Mouse (Mus musculus) intestine, postnatal 0 days (tissue): ENCODE results near the gene Hsf2bp. TPM values are rescaled to one million over a fixed set of nuclear protein-coding genes. Genes with fewer than 3 reads are reported as not detected.
A peak's percentile ranks its signal among the peaks of the same experiment; 100 is the strongest.

Experiments
- ATAC-seq: fragments of 200-750 bp; cut with Nextera tagmentation; 2 replicates; pipeline ENCODE4 v1.8.0; 2017; ENCODE audit warnings: mild to moderate bottlenecking, moderate TSS enrichment, moderate library complexity
- H3K27ac ChIP-seq: fragments of 300-500 bp; sonication (generic); 2 replicates; pipeline ENCODE4 v1.5.1; 2014; ENCODE audit warnings: mild to moderate bottlenecking, low read depth, low read length, moderate library complexity
- H3K27me3 ChIP-seq: fragments of 300-500 bp; sonication (generic); replicated peaks from 2 replicates; pipeline ENCODE4 v1.6.1; 2014; ENCODE audit warnings: low read length, mixed read lengths; ENCODE audit not compliant: control insufficient read depth, insufficient read depth
- H3K36me3 ChIP-seq: fragments of 300-500 bp; sonication (generic); 2 replicates; pipeline ENCODE4 v1.6.1; 2014; ENCODE audit warnings: mild to moderate bottlenecking, moderate library complexity; ENCODE audit not compliant: control insufficient read depth, insufficient read depth
- H3K4me1 ChIP-seq: fragments of 300-500 bp; sonication (generic); replicated peaks from 2 replicates; pipeline ENCODE4 v1.6.1; 2014; ENCODE audit warnings: antibody characterized with exemption, low read length, mixed read lengths; ENCODE audit not compliant: control insufficient read depth, insufficient read depth
- H3K4me2 ChIP-seq: fragments of 300-500 bp; sonication (generic); replicated peaks from 2 replicates; pipeline ENCODE4 v1.6.1; 2014; ENCODE audit warnings: low read depth, mild to moderate bottlenecking, moderate library complexity
- H3K4me3 ChIP-seq: fragments of 300-500 bp; sonication (generic); 2 replicates; pipeline ENCODE4 v1.5.1; 2014; ENCODE audit warnings: low read depth, low read length
- H3K9ac ChIP-seq: fragments of 300-500 bp; sonication (generic); 2 replicates; pipeline ENCODE4 v1.6.1; 2014; ENCODE audit warnings: mild to moderate bottlenecking, low read depth, low read length
- H3K9me3 ChIP-seq: fragments of 300-500 bp; sonication (generic); 2 replicates; pipeline ENCODE4 v1.6.1; 2016; ENCODE audit warnings: mixed run types; ENCODE audit not compliant: control insufficient read depth
- CTCF ChIP-seq: sonication (generic); IDR thresholded peaks from 2 replicates; pipeline ENCODE4 v1.5.1; 2016; ENCODE audit warnings: low read depth, mild to moderate bottlenecking, control low read depth, antibody characterized with exemption, moderate library complexity
- WGBS: fragments of 180-500 bp; shearing (Covaris S2); extraction: QIAGEN DNeasy Blood & Tissue Kit; methylation state at CpG from one replicate; pipeline ENCODE4 v1.1.7; 2014; 5-methylcytosine and 5-hydroxymethylcytosine counted together
- polyA plus RNA-seq: library from polyadenylated mRNA; unstranded; fragments of >200 nt; fragmentation: Nextera tagmentation; extraction: Ambion mirVana; gene quantifications from 2 replicates; pipeline ENCODE4 v1.2.1, GENCODE M21; 2015

The Hsf2bp gene
- polyA plus RNA-seq, 1 experiment from 2014 or later: 4.1 TPM

GRCm38 (mm10) chr17:32025386-32025785 lies 10.8 kb downstream of the Hsf2bp start:
- peak; percentile 60 for ATAC-seq
- Histone ChIP-seq H3K4me1 (no peaks in the 10 kb centered on the region), H3K27me3 (no peaks in the 10 kb centered on the region), H3K36me3 (no peaks in the 10 kb centered on the region), H3K4me3 (no peak overlapping the region), H3K9ac (no peak overlapping the region), H3K27ac (no peak overlapping the region), H3K4me2 (no peak overlapping the region), H3K9me3 (no peaks in the 10 kb centered on the region)
- 6% methylated on average over 2 of the region's 2 CpGs for WGBS
- TF ChIP-seq CTCF: peak; percentile 98

GRCm38 (mm10) chr17:32024671-32025073 lies 11.5 kb downstream of the Hsf2bp start:
- Histone ChIP-seq H3K9me3 (no peaks in the 10 kb centered on the region), H3K36me3 (no peaks in the 10 kb centered on the region), H3K4me2 (no peak overlapping the region), H3K4me3 (no peak overlapping the region), H3K4me1 (no peaks in the 10 kb centered on the region), H3K9ac (0 out of 2 replicates have a peak overlapping the region, but pooled peaks have one; percentile 11), H3K27ac (no peak overlapping the region), H3K27me3 (no peaks in the 10 kb centered on the region)
- 59% methylated on average over 5 of the region's 5 CpGs for WGBS
- TF ChIP-seq CTCF: no peak
- ATAC-seq: no peak

- Histone ChIP-seq H3K4me3 (no peak overlapping the region), H3K36me3 (no peaks in the 10 kb centered on the region), H3K27ac (no peak overlapping the region), H3K4me2 (no peak overlapping the region), H3K9ac (no peak overlapping the region), H3K9me3 (no peaks in the 10 kb centered on the region), H3K4me1 (no peaks in the 10 kb centered on the region), H3K27me3 (no peaks in the 10 kb centered on the region)
- 73% methylated on average over 8 of the region's 8 CpGs for WGBS
- no peak for ATAC-seq
- no peak for TF ChIP-seq CTCF
Measured at GRCm38 (mm10) chr17:32023088-32023487, 13.1 kb downstream of the Hsf2bp start.

- Histone ChIP-seq H3K4me2 (no peak overlapping the region), H3K27ac (no peak overlapping the region), H3K36me3 (no peaks in the 10 kb centered on the region), H3K9me3 (no peaks in the 10 kb centered on the region), H3K9ac (no peak overlapping the region), H3K4me1 (no peaks in the 10 kb centered on the region), H3K27me3 (no peaks in the 10 kb centered on the region), H3K4me3 (no peak overlapping the region)
- ATAC-seq: no peak
- 70% methylated on average over 6 of the region's 6 CpGs for WGBS
- no peak for TF ChIP-seq CTCF
Measured at GRCm38 (mm10) chr17:32022551-32022950, 13.6 kb downstream of the Hsf2bp start.

- no peak for ATAC-seq
- Histone ChIP-seq H3K27me3 (no peaks in the 10 kb centered on the region), H3K4me3 (no peak overlapping the region), H3K4me1 (no peaks in the 10 kb centered on the region), H3K9ac (no peak overlapping the region), H3K4me2 (no peak overlapping the region), H3K9me3 (no peaks in the 10 kb centered on the region), H3K36me3 (no peaks in the 10 kb centered on the region), H3K27ac (no peak overlapping the region)
- TF ChIP-seq CTCF: no peak
- WGBS: 86% methylated on average over 3 of the region's 3 CpGs
Measured at GRCm38 (mm10) chr17:32021981-32022380, 14.2 kb downstream of the Hsf2bp start.

- no peak for ATAC-seq
- Histone ChIP-seq H3K27ac (no peak overlapping the region), H3K9me3 (no peaks in the 10 kb centered on the region), H3K27me3 (no peaks in the 10 kb centered on the region), H3K4me1 (no peaks in the 10 kb centered on the region), H3K36me3 (no peaks in the 10 kb centered on the region), H3K4me3 (no peak overlapping the region), H3K9ac (no peak overlapping the region), H3K4me2 (no peak overlapping the region)
- WGBS: 75% methylated on average over 5 of the region's 5 CpGs
- TF ChIP-seq CTCF: no peak
Measured at GRCm38 (mm10) chr17:32018127-32018894, 17.8 kb downstream of the Hsf2bp start.
